Mouse (Mus musculus) testis, adult 2 months (tissue): Measurements from ENCODE around the gene Edaradd. TPM values are rescaled to one million over a fixed set of nuclear protein-coding genes. Genes with fewer than 3 reads are reported as not detected.

Experiments
- H3K27ac ChIP-seq: fragments of 200-500 bp; 2 replicates; pipeline ENCODE4 v1.5.1; 2012; ENCODE audit warnings: low read depth, low read length; ENCODE audit not compliant: control insufficient read depth, insufficient read depth
- H3K27me3 ChIP-seq: fragments of 200-500 bp; 2 replicates; pipeline ENCODE4 v1.6.1; 2012; ENCODE audit warnings: mild to moderate bottlenecking, low read length, moderate library complexity; ENCODE audit not compliant: control insufficient read depth, insufficient read depth
- H3K36me3 ChIP-seq: fragments of 200-500 bp; 2 replicates; pipeline ENCODE4 v1.6.1; 2012; ENCODE audit warnings: mild to moderate bottlenecking, low read length; ENCODE audit not compliant: control insufficient read depth, insufficient read depth
- H3K4me1 ChIP-seq: fragments of 200-500 bp; 2 replicates; pipeline ENCODE4 v1.6.1; 2012; ENCODE audit warnings: low read length; ENCODE audit not compliant: control insufficient read depth, insufficient read depth
- H3K4me3 ChIP-seq: fragments of 200-500 bp; 2 replicates; pipeline ENCODE4 v1.5.1; 2012; ENCODE audit warnings: low read depth, mild to moderate bottlenecking, low read length, moderate library complexity, mixed read lengths; ENCODE audit not compliant: control insufficient read depth
- CTCF ChIP-seq: fragments of 200-500 bp; IDR thresholded peaks from 2 replicates; pipeline ENCODE4 v1.5.1; 2012; ENCODE audit warnings: low read depth, mild to moderate bottlenecking, inconsistent platforms, low read length, moderate library complexity; ENCODE audit not compliant: control insufficient read depth, insufficient read depth, insufficient replicate concordance
- POLR2A ChIP-seq: fragments of 200-500 bp; IDR thresholded peaks from 2 replicates; pipeline ENCODE4 v1.6.1; 2012; ENCODE audit warnings: low read depth, mild to moderate bottlenecking, inconsistent platforms, low read length, moderate library complexity; ENCODE audit not compliant: control insufficient read depth
- polyA plus RNA-seq: library from polyadenylated mRNA; depleted of rRNA; stranded (reverse); fragments of >200 nt; gene quantifications from 2 replicates; pipeline ENCODE4 v1.2.3, GENCODE M21; 2012; rRNA removed

Gene Edaradd
- polyA plus RNA-seq, 1 experiment = 0.19 TPM

DNA sequence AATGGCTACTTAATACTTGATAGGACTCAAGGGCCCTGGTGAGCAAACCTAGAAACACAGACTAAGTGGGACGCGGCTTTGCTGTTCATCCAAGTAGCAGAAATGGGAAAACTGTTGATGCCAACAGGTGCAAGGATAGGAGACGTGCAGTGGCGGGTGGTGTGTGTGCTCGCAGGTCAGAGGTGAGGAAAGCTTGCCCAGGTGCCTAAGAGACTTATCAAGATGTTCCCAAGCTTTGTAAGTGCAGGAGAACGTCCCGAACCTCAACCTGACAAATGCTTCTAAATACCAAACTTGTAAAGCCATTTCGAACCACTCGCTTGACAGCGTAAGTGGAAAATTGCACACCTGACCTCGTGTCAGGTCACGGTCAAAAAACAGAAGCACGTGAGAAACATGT is 91.7 kb downstream of the Edaradd start:
- TF ChIP-seq POLR2A = no peak
- TF ChIP-seq CTCF = no peak
- H3K4me3 ChIP-seq = no peak overlapping the region
- H3K27me3 ChIP-seq = no peaks in the 10 kb centered on the region
- no peaks in the 10 kb centered on the region for H3K4me1 ChIP-seq
- no peak overlapping the region for H3K27ac ChIP-seq
- peaks cover 7% of the 10 kb centered on the region for H3K36me3 ChIP-seq

Other genes starting within 250 kb of the Edaradd start
- gene Actn2, start 179.7 kb downstream of the Edaradd start, polyA plus RNA-seq = 5.0 and 6.5 TPM in 2 replicates
- gene Heatr1, start 125.4 kb downstream of the Edaradd start, polyA plus RNA-seq = 20.1 and 20.8 TPM in 2 replicates
- 114 and 115 TPM in 2 replicates for gene Lgals8, start 55.5 kb downstream of the Edaradd start, polyA plus RNA-seq
- 50.6 and 61.3 TPM in 2 replicates for gene Ero1lb, start 45.4 kb upstream of the Edaradd start, polyA plus RNA-seq